Mouse (Mus musculus) C2C12 (cell line): ENCODE measurements around the gene Lrrc75b. TPM values are rescaled to one million over a fixed set of nuclear protein-coding genes. Genes with fewer than 3 reads are reported as not detected.

Experiments used
- H3K27me3 ChIP-seq: one replicate; pipeline ENCODE4 v1.6.1; 2011; ENCODE audit not compliant: control insufficient read depth, insufficient read depth, insufficient read length
- H3K36me3 ChIP-seq: one replicate; pipeline ENCODE4 v1.6.1; 2011; ENCODE audit not compliant: control insufficient read depth, insufficient read depth
- H3K4me3 ChIP-seq: one replicate; pipeline ENCODE4 v1.5.1; 2011; ENCODE audit warnings: mild to moderate bottlenecking, control low read depth; ENCODE audit not compliant: poor library complexity, insufficient read depth, severe bottlenecking
- H3K79me2 ChIP-seq: one replicate; pipeline ENCODE4 v1.6.1; 2011; ENCODE audit not compliant: control insufficient read depth, insufficient read depth
- H3K79me3 ChIP-seq: one replicate; pipeline ENCODE4 v1.6.1; 2011; ENCODE audit warnings: low read depth, control low read depth
- H3ac ChIP-seq: one replicate; pipeline ENCODE3; 2011; ENCODE audit warnings: low read depth; ENCODE audit not compliant: control insufficient read depth, insufficient read length
- CEBPB ChIP-seq: IDR thresholded peaks from one replicate; pipeline ENCODE4 v1.6.1; 2011; ENCODE audit warnings: low read depth, mild to moderate bottlenecking, control low read depth, moderate library complexity
- CTCF ChIP-seq: IDR thresholded peaks from one replicate; pipeline ENCODE4 v1.5.1; 2011; ENCODE audit not compliant: control insufficient read depth, insufficient read depth, insufficient read length
- FOSL1 ChIP-seq: IDR thresholded peaks from one replicate; pipeline ENCODE4 v1.8.0; 2011; ENCODE audit warnings: mild to moderate bottlenecking, low read length; ENCODE audit not compliant: poor library complexity, insufficient read depth, severe bottlenecking
- MAX ChIP-seq: IDR thresholded peaks from one replicate; pipeline ENCODE4 v1.6.1; 2011; ENCODE audit warnings: mild to moderate bottlenecking, control low read depth
- MYOD1 ChIP-seq: IDR thresholded peaks from one replicate; pipeline ENCODE4 v1.6.1; 2011; ENCODE audit warnings: low read depth; ENCODE audit not compliant: control insufficient read depth, insufficient read length
- MYOG ChIP-seq: IDR thresholded peaks from one replicate; pipeline ENCODE4 v1.6.1; 2011; ENCODE audit not compliant: control insufficient read depth, insufficient read length; ENCODE audit errors: extremely low read depth
- USF1 ChIP-seq: IDR thresholded peaks from one replicate; pipeline ENCODE4 v1.6.1; 2011; ENCODE audit warnings: low read depth, mild to moderate bottlenecking, control low read depth, moderate library complexity
- polyA plus RNA-seq: library from polyadenylated mRNA; unstranded; fragments of >200 nt; fragmentation: generic; extraction: Trizol; gene quantifications from one replicate; pipeline ENCODE4 v1.2.1, GENCODE M21; 2012; ENCODE audit warnings: missing spikeins

Gene Lrrc75b
- polyA plus RNA-seq, 1 experiment: 3.8 TPM

GRCm38 (mm10) chr10:75559041-75559675 lies 972 bp downstream of the Lrrc75b start:
- Histone ChIP-seq H3ac (peak overlapping the region; percentile 76), H3K4me3 (peak overlapping the region; percentile 34), H3K36me3 (peaks cover 9% of the 10 kb centered on the region), H3K79me2 (no peaks in the 10 kb centered on the region), H3K27me3 (no peaks in the 10 kb centered on the region), H3K79me3 (no peaks in the 10 kb centered on the region)
- no peak for TF ChIP-seq FOSL1
- no peak for TF ChIP-seq CEBPB
- TF ChIP-seq MAX: no peak
- no peak for TF ChIP-seq USF1
- TF ChIP-seq MYOG: no peak
- no peak for TF ChIP-seq CTCF

GRCm38 (mm10) chr10:75558515-75558914 lies 1.6 kb downstream of the Lrrc75b start:
- H3K36me3 ChIP-seq: peaks cover 9% of the 10 kb centered on the region
- no peak overlapping the region for H3ac ChIP-seq
- H3K79me3 ChIP-seq: no peaks in the 10 kb centered on the region
- no peaks in the 10 kb centered on the region for H3K27me3 ChIP-seq
- H3K79me2 ChIP-seq: no peaks in the 10 kb centered on the region
- no peak overlapping the region for H3K4me3 ChIP-seq
- TF ChIP-seq CTCF: no peak
- no peak for TF ChIP-seq MAX
- TF ChIP-seq CEBPB: no peak
- no peak for TF ChIP-seq USF1

GRCm38 (mm10) chr10:75556026-75556425 lies 4.1 kb downstream of the Lrrc75b start:
- H3K27me3 ChIP-seq: no peaks in the 10 kb centered on the region
- no peak overlapping the region for H3ac ChIP-seq
- H3K79me2 ChIP-seq: no peaks in the 10 kb centered on the region
- peaks cover 9% of the 10 kb centered on the region for H3K36me3 ChIP-seq
- TF ChIP-seq CTCF: no peak
- TF ChIP-seq MYOG: no peak
- TF ChIP-seq MYOD1: no peak
- TF ChIP-seq FOSL1: no peak
- TF ChIP-seq USF1: no peak
- no peak for TF ChIP-seq CEBPB
- TF ChIP-seq MAX: no peak
- H3K79me3 ChIP-seq: no peaks in the 10 kb centered on the region
- H3K4me3 ChIP-seq: no peak overlapping the region

- Histone ChIP-seq H3K4me3 (no peak overlapping the region), H3K36me3 (peaks cover 9% of the 10 kb centered on the region), H3K79me2 (no peaks in the 10 kb centered on the region), H3K27me3 (no peaks in the 10 kb centered on the region), H3ac (no peak overlapping the region), H3K79me3 (no peaks in the 10 kb centered on the region)
- TF ChIP-seq FOSL1 (no peak), CEBPB (no peak), MYOG (no peak), MAX (no peak), MYOD1 (no peak), CTCF (no peak), USF1 (no peak)
Measured at GRCm38 (mm10) chr10:75555557-75555956, 4.6 kb downstream of the Lrrc75b start.

- H3K27me3 ChIP-seq: no peaks in the 10 kb centered on the region
- no peak overlapping the region for H3ac ChIP-seq
- H3K36me3 ChIP-seq: peaks cover 9% of the 10 kb centered on the region
- no peaks in the 10 kb centered on the region for H3K79me3 ChIP-seq
- TF ChIP-seq CTCF (no peak), CEBPB (peak; percentile 58)
- H3K4me3 ChIP-seq: no peak overlapping the region
- H3K79me2 ChIP-seq: no peaks in the 10 kb centered on the region
Measured at GRCm38 (mm10) chr10:75554090-75554489, 6.0 kb downstream of the Lrrc75b start.

GRCm38 (mm10) chr10:75552701-75553450 lies 7.3 kb downstream of the Lrrc75b start:
- Histone ChIP-seq H3ac (no peak overlapping the region), H3K79me2 (no peaks in the 10 kb centered on the region), H3K4me3 (no peak overlapping the region), H3K27me3 (no peaks in the 10 kb centered on the region), H3K36me3 (peaks cover 9% of the 10 kb centered on the region), H3K79me3 (no peaks in the 10 kb centered on the region)
- TF ChIP-seq MAX (no peak), USF1 (no peak), CTCF (no peak), CEBPB (no peak), MYOG (no peak), MYOD1 (no peak), FOSL1 (no peak)
